Mouse (Mus musculus): ENCODE measurements around the gene Gm20422.

Gene Gm20422

DNA sequence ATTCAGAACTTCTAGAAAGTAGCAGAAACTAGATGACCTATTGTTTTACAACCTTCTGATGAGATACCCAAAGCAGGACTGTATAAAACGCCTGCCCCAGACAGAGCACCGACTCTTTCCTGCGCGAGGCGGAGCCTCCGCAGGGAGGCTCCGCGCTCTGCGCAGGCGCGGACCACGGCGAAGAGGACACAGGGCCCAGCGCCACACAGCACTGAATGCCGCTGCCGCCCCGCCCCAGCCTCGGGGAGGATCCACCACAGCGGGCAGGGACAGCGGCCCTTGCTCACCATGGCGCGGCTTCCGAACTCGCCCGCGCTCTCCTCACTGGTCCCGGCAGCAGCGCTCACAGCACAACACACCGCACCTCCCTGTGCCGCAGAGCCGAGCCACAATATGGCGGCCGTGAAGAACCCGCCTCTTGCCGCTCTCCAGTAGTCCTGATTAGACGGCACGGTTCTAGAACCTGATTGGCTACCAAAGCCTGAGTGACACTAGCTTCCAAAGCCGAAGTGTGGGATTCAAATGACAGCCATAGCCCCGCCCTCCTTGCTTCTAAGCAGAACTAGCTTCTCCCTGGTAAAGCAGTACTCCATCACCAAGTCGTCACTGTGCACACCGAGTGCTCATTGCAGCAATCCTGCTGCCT lies at the start of gene Gm20422:
Gene Gm20422, minus strand, starts transcription at position 384 of the 646 bp plus-strand sequence.
- DNase-seq (ENCODE audit: extremely low spot score, low spot score) = peak; percentile 91

DNA sequence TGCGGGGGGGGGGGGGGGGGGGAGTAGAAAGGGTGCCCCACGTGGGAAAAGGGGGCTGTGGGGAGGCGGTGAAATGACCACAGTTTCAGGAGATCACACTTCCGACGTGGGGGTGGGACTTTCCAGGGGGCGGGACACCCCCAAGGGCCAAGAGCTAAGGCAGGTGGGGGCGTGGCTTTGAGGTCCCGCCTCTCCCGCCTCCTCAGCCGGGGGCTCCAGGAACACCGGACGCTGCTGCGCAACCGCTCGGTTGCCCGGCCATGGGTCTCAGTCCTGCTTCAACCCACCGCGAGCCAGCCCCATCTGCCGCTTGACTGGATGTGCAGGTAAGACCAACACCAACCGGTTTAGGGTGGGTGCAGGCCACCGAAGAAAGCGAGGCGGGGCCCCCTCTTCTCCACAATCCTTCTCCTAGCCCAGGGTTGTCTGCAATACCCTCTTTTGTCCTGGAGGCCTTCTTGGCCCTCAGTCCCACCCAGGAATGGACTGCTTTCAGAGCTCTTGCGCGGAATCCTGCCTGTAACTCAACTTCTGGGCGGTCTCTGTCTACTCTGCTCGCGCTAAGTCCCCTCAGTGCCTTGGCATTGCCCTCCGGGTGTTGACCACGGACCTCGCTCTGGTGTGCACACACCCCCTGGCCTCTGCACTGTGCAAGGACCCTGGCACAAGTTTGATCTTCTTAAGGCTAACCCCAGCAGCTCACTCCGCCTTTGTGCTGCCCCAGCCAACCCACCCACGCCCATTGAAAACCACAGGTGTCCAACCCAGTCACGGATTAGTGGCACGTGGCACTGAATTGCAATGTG lies 47.9 kb upstream of the Gm20422 start, which contains the start of gene Lpar2:
Gene Lpar2, plus strand, starts transcription at position 44 of the 806 bp plus-strand sequence.
- DNase-seq (ENCODE audit: extremely low spot score, low spot score) = peak; percentile 80

DNA sequence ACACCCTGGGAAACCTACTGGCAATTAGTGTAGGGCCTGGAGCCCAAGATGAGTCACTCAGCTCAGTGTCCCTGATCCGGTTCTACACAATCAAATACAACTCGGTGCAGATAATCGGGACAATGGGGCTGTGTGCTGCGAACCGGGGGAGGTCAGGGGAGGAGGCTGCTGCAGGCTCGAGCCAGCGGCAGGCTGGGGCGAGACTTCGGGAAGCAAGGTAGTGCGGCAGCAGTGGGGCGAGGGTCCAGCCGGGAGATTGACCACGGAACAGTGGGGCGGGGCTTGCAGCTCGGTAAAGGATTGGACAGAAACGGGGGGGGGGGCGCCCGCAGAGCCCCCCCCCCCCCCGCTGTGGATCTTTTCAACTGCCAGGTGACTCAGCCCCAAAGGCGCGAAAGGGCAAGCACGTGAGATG lies 47.3 kb upstream of the Gm20422 start:
- no peak for DNase-seq (ENCODE audit: extremely low spot score, low spot score)

DNA sequence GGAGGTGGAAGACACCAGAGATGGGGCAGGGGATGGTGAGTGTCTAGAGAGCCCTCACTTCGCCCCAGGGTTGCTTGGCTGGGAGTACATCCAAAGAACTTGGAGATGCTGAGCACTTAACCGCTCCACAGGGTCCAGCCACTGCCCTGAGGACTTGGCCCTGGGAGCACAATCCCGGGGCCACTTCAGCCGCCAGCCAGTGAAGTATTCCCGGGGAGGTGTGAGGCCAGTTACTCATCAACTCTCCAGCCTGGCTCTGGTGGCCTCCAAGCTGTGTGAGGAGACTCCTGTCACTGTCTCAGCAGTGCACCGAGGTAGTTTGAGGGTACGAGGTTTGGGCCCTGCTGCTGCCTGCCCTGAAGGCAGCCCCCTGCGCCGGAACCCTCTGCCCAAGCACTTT lies 45.8 kb upstream of the Gm20422 start:
- no peak for DNase-seq (ENCODE audit: extremely low spot score, low spot score)

DNA sequence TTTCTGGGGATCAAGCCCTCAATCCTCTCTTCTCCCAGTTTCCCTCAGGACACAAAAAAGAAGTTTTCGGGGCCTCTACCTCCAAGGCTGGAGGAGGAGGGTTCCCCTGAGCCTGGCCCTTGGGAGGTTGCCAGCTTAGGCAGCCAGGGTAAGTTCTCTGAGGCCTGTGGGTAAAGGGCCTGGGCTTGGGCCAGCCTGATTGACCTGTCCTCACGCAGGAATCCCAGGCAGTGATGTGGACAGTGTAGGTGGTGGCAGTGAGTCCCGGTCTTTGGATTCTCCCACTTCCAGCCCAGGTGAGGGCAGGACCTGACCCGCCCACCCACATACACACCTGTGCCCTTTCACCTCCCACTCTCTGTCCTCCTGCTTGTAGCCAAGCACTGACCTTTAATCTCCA lies 40.7 kb upstream of the Gm20422 start:
- no peak for DNase-seq (ENCODE audit: extremely low spot score, low spot score)

DNA sequence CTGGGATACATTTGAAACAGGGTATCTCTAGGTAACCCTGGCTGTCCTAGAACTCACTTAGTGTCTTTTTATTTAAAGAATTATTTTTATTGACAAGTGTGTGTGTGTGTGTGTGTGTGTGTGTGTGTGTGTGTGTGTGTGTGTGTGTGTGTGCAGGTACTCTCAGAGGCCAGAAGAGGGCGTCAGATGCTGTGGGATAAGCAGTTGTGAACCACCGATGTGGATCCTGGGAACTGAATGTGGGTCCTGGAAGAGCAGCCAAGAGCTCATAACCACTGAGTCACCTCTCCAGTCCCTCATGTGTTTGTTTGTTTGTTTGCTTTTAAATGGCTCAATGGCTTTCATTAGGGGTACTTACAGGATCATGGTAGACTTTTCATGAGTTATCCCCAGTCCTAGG lies 40.2 kb upstream of the Gm20422 start:
- no peak for DNase-seq (ENCODE audit: extremely low spot score, low spot score)

DNA sequence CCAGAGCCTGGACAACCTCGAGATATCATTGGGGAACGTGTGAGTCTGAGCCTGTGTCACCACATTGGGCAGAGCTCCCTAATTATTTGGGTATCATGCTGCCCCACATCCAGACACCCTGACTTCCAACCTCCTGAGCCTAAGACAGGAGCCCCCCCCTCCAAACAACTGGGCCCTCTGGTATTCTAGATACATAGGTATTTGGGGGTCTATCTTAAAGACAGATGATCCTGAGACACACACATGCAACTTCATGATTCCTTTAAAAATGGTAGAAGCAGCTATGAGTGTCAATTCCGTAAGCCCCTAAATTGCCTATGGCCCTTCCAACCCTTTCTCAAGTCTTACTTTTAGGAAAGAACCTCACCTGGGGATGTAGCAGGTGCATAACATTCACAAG lies 35.1 kb upstream of the Gm20422 start:
- DNase-seq (ENCODE audit: extremely low spot score, low spot score) = no peak

DNA sequence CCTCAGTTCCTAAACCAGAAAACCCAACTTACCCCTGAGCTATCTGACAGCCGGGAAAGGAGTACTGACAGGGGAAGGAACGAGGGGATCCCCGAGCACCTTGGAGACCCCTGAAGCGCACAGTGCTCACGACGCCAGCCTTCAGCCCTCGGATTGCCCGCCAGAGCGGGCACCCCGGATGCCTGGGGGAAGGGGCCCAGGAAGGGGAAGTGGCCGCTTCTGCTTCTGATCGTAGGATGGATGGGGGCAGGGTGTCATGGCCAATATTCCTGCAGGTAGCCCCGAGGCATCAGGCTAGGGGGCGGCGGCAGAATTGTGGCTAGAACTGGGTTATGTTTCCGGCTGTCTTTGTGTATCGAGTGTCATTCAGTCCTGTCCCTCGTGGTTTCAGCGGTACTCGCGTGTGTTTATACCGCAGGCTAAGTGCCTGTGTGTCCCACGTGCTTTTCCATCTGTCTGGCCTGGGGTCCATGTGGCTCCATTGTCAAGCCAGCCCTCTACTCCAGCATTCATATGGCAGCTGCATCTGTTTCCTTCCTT lies 34.2 kb upstream of the Gm20422 start:
- peak; percentile 31 for DNase-seq (ENCODE audit: extremely low spot score, low spot score)

DNA sequence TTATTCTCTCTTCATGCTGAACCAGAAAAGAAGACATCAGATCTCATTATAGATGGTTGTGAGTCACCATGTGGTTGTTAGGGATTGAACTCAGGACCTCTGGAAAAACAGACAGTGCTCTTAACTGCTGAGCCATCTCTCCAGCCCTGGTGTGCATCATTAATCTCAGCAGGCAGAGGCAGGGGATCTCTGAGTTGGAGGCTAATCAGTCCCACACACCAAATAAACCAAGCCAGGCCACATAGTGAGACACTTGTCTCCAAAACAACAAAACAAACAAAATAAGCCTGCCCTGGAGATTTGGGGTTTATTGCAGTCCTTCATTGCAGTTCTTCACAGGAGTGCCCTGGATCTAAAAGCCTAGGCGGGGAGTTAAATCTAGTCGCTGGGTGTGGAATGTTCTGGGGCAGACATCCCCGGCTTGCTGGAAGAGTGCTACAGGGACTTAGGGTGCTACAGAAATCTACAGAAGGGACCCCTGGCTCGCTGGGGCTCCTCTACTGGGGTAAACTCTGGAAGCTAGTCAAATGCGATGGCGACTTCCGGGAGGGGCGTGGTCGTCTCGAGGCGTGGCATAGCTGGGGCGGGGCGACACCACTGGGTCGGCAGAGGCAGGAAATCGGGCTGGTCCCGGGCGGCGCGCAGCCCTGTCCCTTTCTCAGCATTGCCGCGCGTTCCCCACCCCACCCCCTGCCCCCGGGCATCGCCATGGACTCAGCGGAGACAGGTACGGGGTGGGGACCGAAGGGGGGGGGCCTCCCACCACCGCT lies 33.6 kb upstream of the Gm20422 start, which contains the start of gene Gmip:
Gene Gmip, plus strand, starts transcription at position 586 of the 770 bp plus-strand sequence.
- peak; percentile 77 for DNase-seq (ENCODE audit: extremely low spot score, low spot score)

DNA sequence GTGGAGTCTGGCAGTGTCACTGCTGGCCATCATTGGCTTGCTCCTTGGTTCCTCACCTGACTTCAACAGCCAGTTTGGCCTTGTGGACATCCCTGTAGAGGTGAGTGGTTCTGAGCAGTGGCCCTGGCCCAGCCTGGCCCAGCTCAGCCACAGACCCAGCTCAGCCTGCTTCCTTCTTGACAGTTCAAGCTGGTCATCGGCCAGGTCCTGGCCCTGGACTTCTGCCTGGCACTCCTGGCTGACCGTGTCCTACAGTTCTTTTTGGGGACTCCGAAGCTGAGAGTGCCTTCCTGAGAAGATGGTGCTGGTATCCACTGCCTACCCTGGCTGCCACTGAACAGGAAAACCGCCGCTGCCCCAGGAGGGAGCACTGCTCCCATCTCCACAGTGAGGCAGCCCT lies 32.5 kb upstream of the Gm20422 start:
- DNase-seq (ENCODE audit: extremely low spot score, low spot score) = no peak

DNA sequence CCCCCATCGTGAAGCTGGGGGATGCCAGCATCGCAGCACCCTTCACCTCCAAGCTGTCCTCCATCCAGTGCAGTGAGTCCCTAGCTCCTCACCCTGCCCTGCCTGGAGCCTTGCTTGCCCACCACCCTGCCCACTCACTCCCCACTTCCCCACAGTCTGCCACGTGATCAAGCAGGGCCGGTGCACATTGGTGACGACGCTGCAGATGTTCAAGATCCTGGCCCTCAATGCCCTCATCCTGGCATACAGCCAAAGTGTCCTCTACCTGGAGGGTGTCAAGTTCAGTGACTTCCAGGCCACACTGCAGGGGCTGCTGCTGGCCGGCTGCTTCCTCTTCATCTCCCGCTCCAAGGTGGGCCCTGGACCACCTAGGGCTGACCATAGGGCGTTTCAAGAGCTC lies 30.8 kb upstream of the Gm20422 start:
- DNase-seq (ENCODE audit: extremely low spot score, low spot score) = no peak

DNA sequence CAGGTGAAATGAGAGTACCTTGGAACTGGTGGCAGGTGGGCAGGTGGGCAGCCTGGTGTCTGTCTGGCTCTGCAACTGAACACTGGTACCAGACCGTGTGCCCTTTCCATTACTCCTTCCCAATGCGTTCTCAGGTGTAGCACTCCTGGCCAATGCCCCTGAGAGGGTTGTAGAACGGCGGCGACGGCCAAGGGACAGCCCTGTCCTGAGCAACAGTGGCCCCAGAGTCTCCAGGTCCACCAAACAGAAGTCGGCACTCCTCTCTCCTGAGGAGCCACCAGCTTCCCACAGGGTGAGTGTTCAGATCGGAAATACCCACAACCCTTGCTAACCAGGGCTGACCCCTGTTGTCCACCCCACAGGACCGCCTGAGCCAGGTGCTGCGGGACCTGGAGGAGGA lies 30.4 kb upstream of the Gm20422 start:
- no peak for DNase-seq (ENCODE audit: extremely low spot score, low spot score)

DNA sequence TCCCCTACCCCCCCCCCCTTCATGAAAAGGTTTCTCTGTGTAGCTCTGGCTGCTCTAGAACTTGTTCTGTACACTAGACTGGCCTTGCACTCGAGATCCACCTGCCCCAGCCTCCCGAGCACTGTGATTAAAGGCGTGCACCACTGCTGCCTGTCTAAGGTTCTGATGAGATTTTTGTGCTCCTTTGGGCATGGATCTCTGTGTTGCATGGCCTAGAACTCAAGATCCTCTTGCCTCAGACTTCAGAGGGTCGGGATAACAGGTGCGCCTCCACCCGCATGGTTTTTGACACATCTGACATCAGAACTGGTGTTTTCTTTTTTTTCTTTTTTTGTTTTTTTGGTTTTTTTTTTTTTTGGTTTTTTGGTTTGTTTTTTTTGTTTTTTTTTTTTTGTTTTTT lies 29.9 kb upstream of the Gm20422 start:
- DNase-seq (ENCODE audit: extremely low spot score, low spot score) = no peak

DNA sequence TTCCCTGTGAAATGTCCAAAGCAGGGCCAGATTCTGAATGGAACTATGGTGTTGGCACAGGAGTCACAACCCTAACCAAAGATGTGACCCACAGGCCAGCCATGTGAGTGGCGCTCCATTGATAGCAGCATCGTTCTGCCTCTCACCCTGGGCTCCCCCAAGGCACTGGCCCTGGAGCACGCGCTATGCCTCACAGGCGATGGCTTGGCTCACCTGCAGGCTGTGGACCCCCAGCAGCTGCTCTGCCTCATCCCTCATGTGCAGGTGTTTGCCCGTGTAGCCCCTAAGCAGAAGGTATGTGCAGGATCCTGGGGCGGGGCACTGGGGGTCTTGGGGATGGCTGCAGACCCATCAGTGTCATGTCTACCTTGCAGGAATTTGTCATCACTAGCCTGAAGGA lies 28.7 kb upstream of the Gm20422 start:
- no peak for DNase-seq (ENCODE audit: extremely low spot score, low spot score)

DNA sequence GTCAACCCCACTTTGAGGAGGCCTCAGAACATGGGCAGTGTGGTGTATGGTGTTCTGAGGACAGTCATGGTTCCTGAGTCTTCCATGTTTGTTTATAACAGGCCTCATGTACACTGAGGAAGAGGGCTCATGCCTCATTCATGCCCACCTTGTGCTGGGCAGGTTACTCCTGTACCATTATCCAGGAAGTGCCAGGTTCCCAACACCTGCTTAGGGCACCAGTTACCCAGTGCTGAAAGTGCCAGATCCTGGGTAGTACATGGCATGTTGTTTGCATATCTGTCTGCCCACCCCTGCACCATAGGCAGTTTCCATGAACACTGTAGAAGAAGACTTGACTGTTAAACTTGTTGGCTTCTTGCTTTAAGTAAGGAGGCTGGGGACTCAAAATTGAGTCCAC lies 27.5 kb upstream of the Gm20422 start:
- DNase-seq (ENCODE audit: extremely low spot score, low spot score) = no peak

DNA sequence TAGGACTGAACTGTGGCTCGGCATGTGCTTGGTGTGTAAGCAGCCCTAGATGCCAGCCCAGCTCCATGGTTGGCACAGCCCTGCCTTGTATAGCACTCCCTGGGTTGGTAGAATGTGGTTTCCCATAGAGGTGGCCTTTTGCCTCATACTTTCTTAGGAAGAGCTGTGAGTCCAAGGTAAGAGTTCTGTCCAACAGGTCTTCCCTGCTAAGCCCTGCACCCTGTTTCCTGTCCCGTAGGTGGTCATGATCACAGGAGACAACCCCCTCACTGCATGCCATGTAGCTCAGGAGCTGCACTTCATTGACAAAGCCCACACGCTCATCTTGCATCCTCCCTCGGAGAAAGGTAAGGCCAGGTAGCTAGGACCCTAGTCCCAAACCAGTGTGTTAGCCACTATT lies 27.1 kb upstream of the Gm20422 start:
- DNase-seq (ENCODE audit: extremely low spot score, low spot score) = no peak

DNA sequence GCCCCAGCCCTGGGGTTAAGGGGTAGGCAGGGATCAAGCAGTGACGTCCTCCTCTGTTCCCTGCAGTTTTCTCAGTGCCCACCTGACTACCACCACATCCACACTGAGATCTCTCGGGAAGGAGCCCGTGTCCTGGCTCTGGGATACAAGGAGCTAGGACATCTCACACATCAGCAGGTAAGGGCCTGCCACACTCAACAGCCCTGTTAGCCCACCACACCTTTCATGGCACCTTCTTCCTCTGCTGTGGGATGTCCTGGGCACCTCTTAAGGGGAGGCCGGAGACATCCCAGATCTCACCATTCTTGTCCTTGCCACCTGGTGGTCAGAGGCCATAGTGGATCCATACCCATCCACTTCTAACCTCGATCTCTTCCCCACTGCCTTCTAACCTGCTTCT lies 25.3 kb upstream of the Gm20422 start:
- DNase-seq (ENCODE audit: extremely low spot score, low spot score) = no peak

DNA sequence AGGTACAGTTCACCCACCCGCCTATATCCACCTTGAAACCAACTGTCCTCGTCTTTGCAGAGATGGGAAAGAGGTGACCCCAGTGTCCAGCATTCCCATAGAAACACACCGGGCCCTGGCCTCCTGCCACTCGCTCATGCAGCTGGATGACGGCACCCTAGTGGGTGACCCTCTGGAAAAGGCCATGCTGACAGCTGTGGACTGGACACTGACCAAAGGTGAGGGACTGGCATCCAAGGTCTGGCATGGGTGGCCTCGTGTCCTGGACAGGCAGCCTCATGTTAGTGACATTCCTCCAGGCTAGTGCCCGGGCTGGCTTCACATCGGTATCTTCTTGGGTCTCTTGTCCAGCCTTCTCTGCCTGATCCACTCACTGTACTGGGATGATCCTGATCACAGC lies 24.6 kb upstream of the Gm20422 start:
- no peak for DNase-seq (ENCODE audit: extremely low spot score, low spot score)

DNA sequence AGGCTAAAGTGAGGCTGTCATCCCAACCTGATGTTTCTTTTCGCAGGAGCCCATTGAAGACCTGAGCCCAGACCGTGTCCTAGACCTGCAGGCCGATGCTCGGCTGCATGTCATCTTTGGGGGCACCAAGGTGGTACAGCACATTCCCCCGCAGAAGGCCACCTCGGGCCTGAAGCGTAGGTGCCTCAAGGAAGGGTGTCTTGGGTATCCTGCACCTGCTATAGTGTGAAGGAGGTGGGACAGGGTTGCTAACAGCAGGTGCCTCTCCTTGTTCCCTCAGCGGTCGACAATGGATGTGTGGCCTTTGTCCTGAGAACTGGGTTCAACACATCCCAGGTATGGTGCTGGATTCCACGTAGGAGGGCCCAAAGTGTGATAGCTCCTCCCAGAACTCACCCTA lies 23.0 kb upstream of the Gm20422 start:
- no peak for DNase-seq (ENCODE audit: extremely low spot score, low spot score)

DNA sequence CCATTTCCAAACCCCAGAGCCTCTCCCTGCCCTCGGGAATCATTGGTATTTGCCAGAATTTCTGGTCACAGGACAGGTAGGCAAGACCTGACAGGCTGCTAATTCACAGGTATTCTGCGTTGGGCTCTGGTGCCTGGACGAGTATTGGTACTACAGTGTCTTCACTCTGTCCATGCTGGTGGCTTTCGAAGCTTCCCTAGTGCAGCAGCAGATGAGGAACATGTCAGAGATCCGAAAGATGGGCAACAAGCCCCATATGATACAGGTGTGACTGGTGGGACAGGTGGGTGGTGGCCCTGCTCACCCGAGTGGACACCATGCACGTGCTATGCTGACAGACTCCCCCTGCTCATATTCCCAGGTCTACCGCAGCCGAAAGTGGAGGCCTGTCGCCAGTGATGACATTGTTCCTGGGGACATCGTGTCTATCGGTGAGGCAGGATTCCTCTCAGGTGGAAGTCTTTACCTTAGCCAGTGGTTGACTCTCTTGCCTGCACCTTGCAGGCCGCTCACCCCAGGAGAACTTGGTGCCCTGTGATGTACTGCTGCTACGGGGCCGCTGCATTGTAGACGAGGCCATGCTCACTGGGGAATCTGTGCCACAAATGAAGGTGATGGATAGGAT lies 22.1 kb upstream of the Gm20422 start:
- DNase-seq (ENCODE audit: extremely low spot score, low spot score) = no peak

DNA sequence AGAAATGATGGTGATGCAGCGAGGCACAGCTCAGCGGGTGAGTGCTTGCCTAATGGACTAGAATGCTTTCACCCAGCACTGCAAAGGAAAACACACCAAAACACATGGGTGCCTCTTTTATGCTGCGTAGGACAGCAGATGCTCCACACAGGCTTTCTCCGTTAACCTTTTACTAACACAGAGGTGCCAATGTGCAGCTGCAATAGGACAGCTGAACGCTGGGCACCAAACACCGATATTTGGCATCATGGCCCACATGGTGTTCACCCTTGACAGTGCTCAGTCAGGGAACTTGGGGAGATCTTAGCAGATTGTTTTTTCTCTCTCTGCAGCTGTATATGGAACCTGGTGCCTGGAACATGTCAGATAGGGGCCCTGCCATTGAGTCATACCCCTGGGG lies 20.2 kb upstream of the Gm20422 start:
- DNase-seq (ENCODE audit: extremely low spot score, low spot score) = no peak

All from neural tube, embryonic 10.5 days (tissue).